Mouse (Mus musculus): ENCODE measurements around the gene Atp1a3. TPM values are rescaled to one million over a fixed set of nuclear protein-coding genes. Genes with fewer than 3 reads are reported as not detected.
"Not testable (repeated sequence)": the region's sequence is repeated elsewhere in the genome, so short reads cannot be mapped to it uniquely, and the experiment has no call there.

Gene Atp1a3
- 6.1 and 13.9 TPM in 2 replicates for polyA plus RNA-seq (2011; ENCODE audit: insufficient read depth, insufficient read length, low replicate concordance, missing spikeins)

- H3K4me1 ChIP-seq (ENCODE audit: control insufficient read depth, insufficient read depth, low read length): peaks cover 4% of the 10 kb centered on the region; the same call in 1 of the 2 replicates
- WGBS: 2% methylated on average over 54 of the region's 54 CpGs
- peak within 1 kb of the TSS; percentile 78 for H3K4me3 ChIP-seq (replicated peaks; ENCODE audit: control insufficient read depth, low read depth, low read length)
- no peak for TF ChIP-seq POLR2A (IDR thresholded peaks at IDR 0.05; ENCODE audit: borderline replicate concordance, control insufficient read depth, low read depth, low read length)
- TF ChIP-seq CTCF (IDR thresholded peaks at IDR 0.05; ENCODE audit: control insufficient read depth, insufficient read depth, low read length): no peak
- H3K27ac ChIP-seq (ENCODE audit: control insufficient read depth, insufficient read depth, low read depth, low read length, poor library complexity): peak within 1 kb of the TSS; percentile 86
These were observed at the start of gene Atp1a3 for GRCm38 (mm10) chr7:25005421-25006065. Atp1a3 (minus strand) TSS chr7:25005958.

- Histone ChIP-seq H3K4me1 (ENCODE audit: control insufficient read depth, insufficient read depth, low read length) (peaks cover 2% of the 10 kb centered on the region; the same call in 1 of the 2 replicates), H3K4me3 (replicated peaks; ENCODE audit: control insufficient read depth, low read depth, low read length) (no peak overlapping the region), H3K27ac (ENCODE audit: control insufficient read depth, insufficient read depth, low read depth, low read length, poor library complexity) (no peak overlapping the region)
- no peak for TF ChIP-seq CTCF (IDR thresholded peaks at IDR 0.05; ENCODE audit: control insufficient read depth, insufficient read depth, low read length)
- TF ChIP-seq POLR2A (IDR thresholded peaks at IDR 0.05; ENCODE audit: borderline replicate concordance, control insufficient read depth, low read depth, low read length): no peak
- WGBS: 76% methylated on average over 3 of the region's 3 CpGs
These were observed 46.8 kb upstream of the Atp1a3 start for GRCm38 (mm10) chr7:25052587-25052986.

DNA sequence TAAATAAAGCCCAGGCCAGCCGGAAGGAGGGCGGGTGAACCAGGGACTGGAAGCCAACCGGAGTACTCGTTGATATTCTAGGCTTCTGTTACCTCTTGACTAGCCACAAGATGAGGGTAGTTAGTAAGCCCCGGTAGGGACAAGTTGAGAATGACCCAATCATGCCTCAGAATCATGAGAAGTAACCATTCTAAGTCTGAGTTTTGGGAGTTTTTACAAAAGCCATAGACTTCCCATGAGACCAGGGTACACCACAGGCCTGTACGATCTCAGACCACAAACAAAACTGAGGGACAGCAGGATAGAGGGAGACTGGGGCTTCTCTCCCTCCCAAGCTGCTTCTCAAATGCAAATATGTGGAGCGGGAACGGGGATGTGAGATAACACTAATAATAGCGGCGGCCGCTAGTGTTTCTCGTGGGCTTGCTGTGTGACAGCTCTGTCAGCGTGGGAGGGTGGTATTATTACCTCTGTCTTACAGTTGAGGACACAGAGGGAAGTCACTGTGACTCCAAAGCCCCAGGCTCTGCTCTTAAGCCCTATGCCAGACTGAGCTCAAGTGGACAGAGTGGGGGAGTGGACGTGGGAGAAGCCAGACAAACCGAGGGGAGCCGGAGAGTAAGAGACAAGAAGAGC, 43.7 kb upstream of the Atp1a3 start:
- Histone ChIP-seq H3K4me3 (replicated peaks; ENCODE audit: control insufficient read depth, low read depth, low read length) (no peak overlapping the region), H3K27ac (ENCODE audit: control insufficient read depth, insufficient read depth, low read depth, low read length, poor library complexity) (no peak overlapping the region), H3K4me1 (ENCODE audit: control insufficient read depth, insufficient read depth, low read length) (no peaks in the 10 kb centered on the region)
- WGBS: 86% methylated on average over 16 of the region's 16 CpGs
- TF ChIP-seq CTCF (IDR thresholded peaks at IDR 0.05; ENCODE audit: control insufficient read depth, insufficient read depth, low read length) (no peak), POLR2A (IDR thresholded peaks at IDR 0.05; ENCODE audit: borderline replicate concordance, control insufficient read depth, low read depth, low read length) (no peak)

DNA sequence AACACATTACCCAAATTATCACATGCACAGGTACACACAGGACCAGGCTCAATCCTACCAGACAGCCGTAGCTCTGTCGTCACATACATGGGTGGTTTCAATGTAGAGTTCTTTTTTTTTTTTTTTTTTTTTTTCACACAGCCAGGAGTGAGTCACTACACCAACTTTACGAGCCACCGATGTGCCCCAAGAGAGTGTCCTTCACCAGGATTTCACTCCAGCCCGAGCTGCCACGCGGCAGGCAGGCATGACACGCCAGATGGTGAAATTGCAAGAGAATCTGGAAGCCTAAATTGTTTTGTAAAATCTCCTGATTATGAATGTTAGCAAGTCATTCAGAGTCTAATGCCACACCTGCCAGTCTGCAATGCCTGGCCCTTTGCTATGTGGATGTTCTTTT, 41.6 kb upstream of the Atp1a3 start:
- WGBS: 79% methylated on average over 8 of the region's 8 CpGs
- Histone ChIP-seq H3K27ac (ENCODE audit: control insufficient read depth, insufficient read depth, low read depth, low read length, poor library complexity) (no peak overlapping the region), H3K4me1 (ENCODE audit: control insufficient read depth, insufficient read depth, low read length) (no peaks in the 10 kb centered on the region), H3K4me3 (replicated peaks; ENCODE audit: control insufficient read depth, low read depth, low read length) (no peak overlapping the region)
- TF ChIP-seq POLR2A (IDR thresholded peaks at IDR 0.05; ENCODE audit: borderline replicate concordance, control insufficient read depth, low read depth, low read length): no peak
- no peak for TF ChIP-seq CTCF (IDR thresholded peaks at IDR 0.05; ENCODE audit: control insufficient read depth, insufficient read depth, low read length)

DNA sequence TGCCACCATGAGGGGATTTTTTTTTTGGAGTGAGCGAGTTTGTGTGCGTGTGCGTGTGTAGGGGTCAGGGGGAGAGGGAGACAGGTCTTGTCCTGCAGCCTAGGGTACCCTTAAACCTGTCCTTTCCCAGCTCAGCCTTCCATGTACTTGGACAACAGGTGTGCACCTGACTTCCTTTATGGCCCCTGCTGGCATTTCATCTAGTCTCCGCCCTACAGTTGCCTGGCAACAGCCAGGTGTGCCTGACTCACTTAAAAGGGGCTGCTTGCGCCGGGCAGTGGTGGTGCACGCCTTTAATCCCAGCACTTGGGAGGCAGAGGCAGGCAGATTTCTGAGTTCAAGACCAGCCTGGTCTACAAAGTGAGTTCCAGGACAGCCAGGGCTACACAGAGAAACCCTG, 38.8 kb upstream of the Atp1a3 start:
- H3K27ac ChIP-seq (ENCODE audit: control insufficient read depth, insufficient read depth, low read depth, low read length, poor library complexity); H3K4me1 ChIP-seq (ENCODE audit: control insufficient read depth, insufficient read depth, low read length); H3K4me3 ChIP-seq (replicated peaks; ENCODE audit: control insufficient read depth, low read depth, low read length): not testable (repeated sequence)
- WGBS: 84% methylated on average over 7 of the region's 7 CpGs

- no peak overlapping the region for H3K4me3 ChIP-seq (replicated peaks; ENCODE audit: control insufficient read depth, low read depth, low read length)
- WGBS: 83% methylated on average over 12 of the region's 12 CpGs
- H3K27ac ChIP-seq (ENCODE audit: control insufficient read depth, insufficient read depth, low read depth, low read length, poor library complexity): no peak overlapping the region
- no peaks in the 10 kb centered on the region for H3K4me1 ChIP-seq (ENCODE audit: control insufficient read depth, insufficient read depth, low read length)
- TF ChIP-seq POLR2A (IDR thresholded peaks at IDR 0.05; ENCODE audit: borderline replicate concordance, control insufficient read depth, low read depth, low read length) (no peak), CTCF (IDR thresholded peaks at IDR 0.05; ENCODE audit: control insufficient read depth, insufficient read depth, low read length) (no peak)
These were observed 36.2 kb upstream of the Atp1a3 start for GRCm38 (mm10) chr7:25041921-25042320.

GRCm38 (mm10) chr7:25035916-25036315, 30.2 kb upstream of the Atp1a3 start:
- WGBS: 40% methylated on average over 7 of the region's 7 CpGs
- no peak overlapping the region for H3K27ac ChIP-seq (ENCODE audit: control insufficient read depth, insufficient read depth, low read depth, low read length, poor library complexity)
- H3K4me3 ChIP-seq (replicated peaks; ENCODE audit: control insufficient read depth, low read depth, low read length): no peak overlapping the region
- TF ChIP-seq POLR2A (IDR thresholded peaks at IDR 0.05; ENCODE audit: borderline replicate concordance, control insufficient read depth, low read depth, low read length) (no peak), CTCF (IDR thresholded peaks at IDR 0.05; ENCODE audit: control insufficient read depth, insufficient read depth, low read length) (peak; percentile 93)
- no peaks in the 10 kb centered on the region for H3K4me1 ChIP-seq (ENCODE audit: control insufficient read depth, insufficient read depth, low read length)

GRCm38 (mm10) chr7:25034796-25035195, 29.0 kb upstream of the Atp1a3 start:
- TF ChIP-seq CTCF (IDR thresholded peaks at IDR 0.05; ENCODE audit: control insufficient read depth, insufficient read depth, low read length) (no peak), POLR2A (IDR thresholded peaks at IDR 0.05; ENCODE audit: borderline replicate concordance, control insufficient read depth, low read depth, low read length) (no peak)
- 79% methylated on average over 4 of the region's 4 CpGs for WGBS
- no peak overlapping the region for H3K27ac ChIP-seq (ENCODE audit: control insufficient read depth, insufficient read depth, low read depth, low read length, poor library complexity)
- H3K4me1 ChIP-seq (ENCODE audit: control insufficient read depth, insufficient read depth, low read length): no peaks in the 10 kb centered on the region
- no peak overlapping the region for H3K4me3 ChIP-seq (replicated peaks; ENCODE audit: control insufficient read depth, low read depth, low read length)

Data from bone marrow, adult 2 months (tissue).